Mouse (Mus musculus) spleen, postnatal 36 days (tissue): Measurements from ENCODE around the gene Otud4.
"Not testable (repeated sequence)": the region's sequence is repeated elsewhere in the genome, so short reads cannot be mapped to it uniquely, and the experiment has no call there.

Experiments used
- DNase-seq, 2 experiments: peaks; one replicate each; pipeline ENCODE4 v3.0.0; 2022; ENCODE audit warnings: low spot score in 2 of 2, mixed read lengths in 1 of 2

Gene Otud4

GRCm38 (mm10) chr8:79638707-79639549, 490 bp upstream of the Otud4 start:
- DNase-seq = peak; percentile 99 to 100

GRCm38 (mm10) chr8:79641119-79641518, 1.7 kb downstream of the Otud4 start:
- DNase-seq = no peak

GRCm38 (mm10) chr8:79649569-79649968, 10.2 kb downstream of the Otud4 start:
- DNase-seq = no peak

GRCm38 (mm10) chr8:79650158-79650814, 10.9 kb downstream of the Otud4 start:
- peak; percentile 11 to 32 for DNase-seq

GRCm38 (mm10) chr8:79653736-79654135, 14.3 kb downstream of the Otud4 start:
- no peak for DNase-seq

- DNase-seq = not testable (repeated sequence)
Observed at GRCm38 (mm10) chr8:79658715-79659114, 19.3 kb downstream of the Otud4 start.

- no peak for DNase-seq
Observed at GRCm38 (mm10) chr8:79676461-79676860, 37.0 kb downstream of the Otud4 start.

- no peak for DNase-seq
Observed at GRCm38 (mm10) chr8:79679005-79679404, 39.6 kb downstream of the Otud4 start.

- not testable (repeated sequence) for DNase-seq
Observed at GRCm38 (mm10) chr8:79680083-79680482, 40.7 kb downstream of the Otud4 start.

GRCm38 (mm10) chr8:79680555-79680954, 41.1 kb downstream of the Otud4 start:
- no peak for DNase-seq

GRCm38 (mm10) chr8:79680965-79681364, 41.5 kb downstream of the Otud4 start:
- DNase-seq = no peak

- not testable (repeated sequence) for DNase-seq
Observed at GRCm38 (mm10) chr8:79685927-79686326, 46.5 kb downstream of the Otud4 start.

GRCm38 (mm10) chr8:79692531-79692930, 53.1 kb downstream of the Otud4 start:
- DNase-seq = no peak

- DNase-seq = no peak
Observed at GRCm38 (mm10) chr8:79706687-79707086, 67.3 kb downstream of the Otud4 start.

- peak; percentile 98 for DNase-seq
Observed at GRCm38 (mm10) chr8:79711064-79711961, 71.9 kb downstream of the Otud4 start, which contains the start of the genes Abce1 and Anapc10. Gene Abce1 (minus strand): TSS chr8:79711740. Gene Anapc10 (plus strand): TSS chr8:79711820.

GRCm38 (mm10) chr8:79712676-79713075, 73.3 kb downstream of the Otud4 start:
- no peak for DNase-seq

- no peak for DNase-seq
Observed at GRCm38 (mm10) chr8:79721537-79721936, 82.1 kb downstream of the Otud4 start.

GRCm38 (mm10) chr8:79723308-79723707, 83.9 kb downstream of the Otud4 start:
- DNase-seq = no peak

GRCm38 (mm10) chr8:79724589-79724988, 85.2 kb downstream of the Otud4 start:
- no peak for DNase-seq
